Mouse (Mus musculus): ENCODE results near the gene Ints7. TPM values are rescaled to one million over a fixed set of nuclear protein-coding genes. Genes with fewer than 3 reads are reported as not detected.

The Ints7 gene
- total RNA-seq, 4 experiments from 2014 or later: 29.0 to 36.4 (median 32.3) TPM

GRCm38 (mm10) chr1:191583836-191584235, 8.4 kb downstream of the Ints7 start:
- no peak for DNase-seq (ENCODE audit: low spot score in 2 of 2)

GRCm38 (mm10) chr1:191584483-191584882, 9.0 kb downstream of the Ints7 start:
- DNase-seq (ENCODE audit: low spot score in 2 of 2): no peak

- no peak for DNase-seq (ENCODE audit: low spot score in 2 of 2)
These were observed 10.3 kb downstream of the Ints7 start for GRCm38 (mm10) chr1:191585704-191586103.

GRCm38 (mm10) chr1:191587062-191587461, 11.6 kb downstream of the Ints7 start:
- no peak for DNase-seq (ENCODE audit: low spot score in 2 of 2)

GRCm38 (mm10) chr1:191588749-191589148, 13.3 kb downstream of the Ints7 start:
- no peak for DNase-seq (ENCODE audit: low spot score in 2 of 2)

GRCm38 (mm10) chr1:191592016-191592720, 16.7 kb downstream of the Ints7 start:
- no peak for DNase-seq (ENCODE audit: low spot score in 2 of 2)

GRCm38 (mm10) chr1:191596076-191596475, 20.6 kb downstream of the Ints7 start:
- no peak for DNase-seq (ENCODE audit: low spot score in 2 of 2)

- DNase-seq (ENCODE audit: low spot score in 2 of 2): no peak
These were observed 23.8 kb downstream of the Ints7 start for GRCm38 (mm10) chr1:191599210-191599609.

- DNase-seq (ENCODE audit: low spot score in 2 of 2): no peak
These were observed 29.3 kb downstream of the Ints7 start for GRCm38 (mm10) chr1:191604690-191605089.

- no peak for DNase-seq (ENCODE audit: low spot score in 2 of 2)
These were observed 33.6 kb downstream of the Ints7 start for GRCm38 (mm10) chr1:191609051-191609450.

GRCm38 (mm10) chr1:191609578-191609977, 34.1 kb downstream of the Ints7 start:
- DNase-seq (ENCODE audit: low spot score in 2 of 2): no peak

- peak; percentile 18 to 84 for DNase-seq (ENCODE audit: low spot score in 2 of 2)
These were observed 34.9 kb downstream of the Ints7 start for GRCm38 (mm10) chr1:191610357-191610756.

GRCm38 (mm10) chr1:191611686-191612085, 36.2 kb downstream of the Ints7 start:
- peak; percentile 27 to 31 for DNase-seq (ENCODE audit: low spot score in 2 of 2)

- DNase-seq (ENCODE audit: low spot score in 2 of 2): no peak
These were observed 37.4 kb downstream of the Ints7 start for GRCm38 (mm10) chr1:191612877-191613276.

GRCm38 (mm10) chr1:191616245-191616644, 40.8 kb downstream of the Ints7 start:
- no peak for DNase-seq (ENCODE audit: low spot score in 2 of 2)

GRCm38 (mm10) chr1:191617589-191617988, 42.2 kb downstream of the Ints7 start:
- no peak for DNase-seq (ENCODE audit: low spot score in 2 of 2)

GRCm38 (mm10) chr1:191618067-191618766, 42.8 kb downstream of the Ints7 start:
- no peak for DNase-seq (ENCODE audit: low spot score in 2 of 2)

- no peak for DNase-seq (ENCODE audit: low spot score in 2 of 2)
These were observed 45.7 kb downstream of the Ints7 start for GRCm38 (mm10) chr1:191621096-191621495.

GRCm38 (mm10) chr1:191622801-191623200, 47.4 kb downstream of the Ints7 start:
- DNase-seq (ENCODE audit: low spot score in 2 of 2): no peak

- DNase-seq (ENCODE audit: low spot score in 2 of 2): no peak
These were observed 49.1 kb downstream of the Ints7 start for GRCm38 (mm10) chr1:191624492-191624891.

- no peak for DNase-seq (ENCODE audit: low spot score in 2 of 2)
These were observed 49.6 kb downstream of the Ints7 start for GRCm38 (mm10) chr1:191625026-191625425.

- no peak for DNase-seq (ENCODE audit: low spot score in 2 of 2)
These were observed 50.2 kb downstream of the Ints7 start for GRCm38 (mm10) chr1:191625620-191626019.
